In genomic region chr14:39106776-39107175, GRCm38 (mm10) we compare ENCODE assay signal across 17 mouse cellular contexts.
DNase-seq lines count a peak whose midpoint lies in the region; ATAC-seq lines count a peak whose summit lies in the region.
"Had no signal": no experiment of that assay in that cellular context is flagged by ENCODE, and none has a peak within 500 bp of the region (broad histone marks: within the 10 kb centered on the region; RNA-seq: fewer than 3 reads in every experiment).

No protein-coding gene starts in this region.

- no peak overlapping the region for H3K9ac ChIP-seq in intestine, embryonic 16.5 days (ENCODE audit: low read depth, low read length)
- H3K9ac ChIP-seq: embryonic facial prominence, embryonic 13.5 days; lung, embryonic 15.5 days; neural tube, embryonic 12.5 days had no signal

- H3K27me3 ChIP-seq in intestine, embryonic 16.5 days (replicated peaks; ENCODE audit: control insufficient read depth, insufficient read depth, low read length), result no peaks in the 10 kb centered on the region
- H3K27me3 ChIP-seq: embryonic facial prominence, embryonic 13.5 days; lung, embryonic 15.5 days; neural tube, embryonic 12.5 days had no signal

- no peak overlapping the region for H3K4me2 ChIP-seq in intestine, embryonic 16.5 days (ENCODE audit: low read depth, low read length)
- H3K4me2 ChIP-seq: embryonic facial prominence, embryonic 13.5 days; liver, embryonic 11.5 days; lung, embryonic 15.5 days; neural tube, embryonic 12.5 days had no signal

- no peaks in the 10 kb centered on the region for H3K4me1 ChIP-seq in intestine, embryonic 16.5 days (ENCODE audit: control insufficient read depth, insufficient read depth, low read length)
- H3K4me1 ChIP-seq: embryonic facial prominence, embryonic 13.5 days; forebrain, embryonic 10.5 days; lung, embryonic 15.5 days; neural tube, embryonic 12.5 days had no signal

- WGBS in intestine, embryonic 16.5 days, result 86% methylated on average over 3 of the region's 3 CpGs

- no peaks in the 10 kb centered on the region for H3K9me3 ChIP-seq in intestine, embryonic 16.5 days (ENCODE audit: control insufficient read depth, low read length)
- H3K9me3 ChIP-seq: embryonic facial prominence, embryonic 13.5 days; forebrain, embryonic 10.5 days; lung, embryonic 15.5 days; neural tube, embryonic 12.5 days had no signal

- H3K27ac ChIP-seq in intestine, embryonic 16.5 days (ENCODE audit: low read length), result no peak overlapping the region
- H3K27ac ChIP-seq: embryonic facial prominence, embryonic 13.5 days; forebrain, embryonic 10.5 days; lung, embryonic 15.5 days; neural tube, embryonic 12.5 days; stomach, postnatal 0 days had no signal

- DNase-seq in cerebellum, adult 18-20 months, result peak; percentile 15 to 23
- DNase-seq in cerebellum, adult 8-10 months, result no peak
- peak; percentile 34 for DNase-seq in cerebellum, adult 9-10 months
- DNase-seq in left cerebral cortex, adult 18-20 months (ENCODE audit: low spot score in 2 of 2), result peak; percentile 37 to 47
- DNase-seq in right cerebral cortex, postnatal 10 days (ENCODE audit: low spot score in 2 of 2), result peak; percentile 30 to 59
- DNase-seq in kidney, postnatal 10 days, result no peak
- DNase-seq in lung, adult 18-20 months, result no peak
- DNase-seq: heart, adult 18-20 months; thymus, postnatal 4 days had no signal

- no peaks in the 10 kb centered on the region for H3K36me3 ChIP-seq in intestine, embryonic 16.5 days (ENCODE audit: control insufficient read depth, insufficient read depth, low read length)
- H3K36me3 ChIP-seq: embryonic facial prominence, embryonic 13.5 days; forebrain, embryonic 10.5 days; lung, embryonic 15.5 days; neural tube, embryonic 12.5 days had no signal

- H3K4me3 ChIP-seq in intestine, embryonic 16.5 days (ENCODE audit: low read length), result no peak overlapping the region
- H3K4me3 ChIP-seq: embryonic facial prominence, embryonic 13.5 days; forebrain, embryonic 10.5 days; lung, embryonic 15.5 days; neural tube, embryonic 12.5 days had no signal

- no peak for ATAC-seq in intestine, embryonic 16.5 days
- ATAC-seq: inflammation-experienced regulatory T-cells, adult 6 months had no signal

Comparison
In these comparisons a context has a peak if more than half of its experiments do, and no peak if none do; other contexts are left out.
1. DNase-seq: peak in cerebellum, adult 18-20 months (2 of 2), cerebellum, adult 9-10 months (single experiment), left cerebral cortex, adult 18-20 months (2 of 2) and right cerebral cortex, postnatal 10 days (2 of 2); none in cerebellum, adult 8-10 months (single experiment), kidney, postnatal 10 days (single experiment) and lung, adult 18-20 months (0 of 2).